Mouse (Mus musculus) G1E (cell line): ENCODE data around the gene Magi1.

Experiments
- CTCF ChIP-seq: IDR thresholded peaks from 2 replicates; pipeline ENCODE4 v1.5.1; 2012; ENCODE audit warnings: low read depth, low read length, inconsistent platforms, mixed read lengths
- GATA1 ChIP-seq: IDR thresholded peaks from 2 replicates; pipeline ENCODE4 v1.6.1; 2012; ENCODE audit warnings: borderline replicate concordance, low read length, inconsistent platforms, mixed read lengths
- POLR2AphosphoS5 ChIP-seq: IDR thresholded peaks from 2 replicates; pipeline ENCODE4 v1.6.1; 2012; ENCODE audit warnings: low read depth, low read length, inconsistent platforms; ENCODE audit not compliant: insufficient replicate concordance
- TAL1 ChIP-seq: conservative IDR thresholded peaks from 2 replicates; pipeline ENCODE4 v1.6.1; 2012; ENCODE audit warnings: low read depth, low read length, inconsistent platforms, mixed read lengths

DNA sequence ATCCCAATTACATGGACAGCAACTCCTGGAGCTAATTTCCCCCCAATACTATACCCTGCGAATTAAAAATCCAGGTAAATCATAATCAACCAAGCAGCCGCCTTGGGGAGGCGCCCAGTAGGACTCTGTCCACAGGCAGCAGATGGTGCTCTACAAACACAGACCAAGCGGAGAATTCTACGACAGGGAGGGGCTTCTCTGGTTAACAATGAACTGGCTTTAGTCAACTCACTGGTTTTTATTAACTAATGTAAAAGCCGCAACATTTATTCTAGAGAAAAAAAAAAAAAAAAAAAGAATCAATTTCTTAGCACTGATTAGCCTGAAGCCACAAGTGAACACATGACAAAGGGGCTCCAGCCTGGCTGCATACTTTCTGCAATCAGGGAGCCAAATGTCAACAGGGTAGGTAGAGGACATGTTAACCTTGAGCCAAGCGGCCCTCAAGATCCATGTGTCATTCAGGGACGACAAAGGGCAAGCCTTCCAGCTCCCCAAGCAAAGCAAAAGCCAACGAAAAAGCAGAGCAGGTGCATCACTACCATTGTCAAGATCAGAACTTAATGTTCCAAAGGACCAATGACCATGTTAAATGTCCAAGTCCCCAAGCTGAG lies 114.0 kb downstream of the Magi1 start:
- TF ChIP-seq CTCF (no peak), GATA1 (no peak), POLR2AphosphoS5 (no peak), TAL1 (no peak)
